Mouse (Mus musculus) megakaryocyte, embryonic 14.5 days (primary cell): ENCODE measurements around the gene 6030408B16Rik.

ENCODE experiments used
- FLI1 ChIP-seq: IDR thresholded peaks from 2 replicates; pipeline ENCODE4 v1.6.1; 2012; ENCODE audit warnings: low read length, inconsistent platforms, mixed read lengths
- GATA1 ChIP-seq: IDR thresholded peaks from 3 replicates; pipeline ENCODE4 v1.6.1; 2012; ENCODE audit warnings: mixed read lengths, low read length, inconsistent platforms, borderline replicate concordance

DNA sequence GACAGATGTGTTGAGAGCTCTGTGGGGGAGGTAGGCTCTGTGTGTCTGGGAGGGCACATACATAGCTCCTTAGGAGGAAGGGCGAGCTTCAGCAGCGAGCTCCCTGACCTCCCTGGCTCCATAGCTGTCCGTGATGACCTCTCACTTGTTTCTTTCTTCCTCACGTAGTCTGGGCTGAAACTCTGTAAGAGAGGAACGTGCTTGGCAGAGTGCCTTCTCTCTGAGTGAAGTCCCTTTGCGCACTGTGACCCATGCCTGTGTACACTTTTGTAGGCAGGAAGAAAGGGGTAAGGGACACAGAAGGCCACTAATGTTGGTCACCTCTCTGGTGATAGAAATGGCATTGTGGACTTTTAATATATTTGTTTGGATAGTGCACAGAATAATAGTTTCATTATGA lies 5.7 kb upstream of the 6030408B16Rik start:
- no peak for TF ChIP-seq GATA1
- no peak for TF ChIP-seq FLI1
